Mouse (Mus musculus): Measurements from ENCODE around the gene Enpp7.

Enpp7 gene

DNA sequence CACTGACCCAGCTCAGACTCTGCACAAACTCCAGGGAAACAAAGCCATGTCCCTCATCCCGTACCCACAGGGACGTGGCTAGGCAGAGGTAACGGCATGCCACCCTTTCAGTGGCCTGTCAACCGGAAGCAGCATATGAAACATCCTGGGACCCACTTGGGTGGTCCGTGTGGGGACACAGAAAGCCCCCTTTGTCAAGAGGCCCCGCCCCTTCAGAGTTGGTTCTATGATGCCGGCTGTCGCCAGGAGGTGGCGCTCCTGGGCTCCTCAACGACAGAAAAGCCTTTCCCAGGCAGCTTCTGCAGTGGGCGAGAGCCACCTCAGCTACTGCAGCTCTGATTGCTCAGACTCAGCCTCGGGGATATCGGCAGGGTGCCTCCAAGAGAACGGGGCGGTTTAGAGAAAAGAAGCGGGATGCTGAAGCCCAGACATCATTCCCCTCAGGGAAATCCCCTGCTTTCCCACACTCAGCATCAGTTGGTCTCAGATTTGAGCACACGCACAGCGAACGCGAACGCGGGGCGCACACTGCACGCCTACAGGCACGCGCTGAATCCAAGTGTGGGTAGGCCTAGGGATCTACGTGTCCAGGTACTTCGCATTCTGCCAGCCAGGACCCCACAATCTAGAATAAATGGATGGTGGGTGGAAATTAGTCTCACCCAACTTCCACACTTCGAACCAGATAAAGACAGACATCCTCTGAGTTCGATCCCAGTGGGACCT lies 10.7 kb downstream of the Enpp7 start:
- DNase-seq (ENCODE audit: low spot score), result peak; percentile 18

DNA sequence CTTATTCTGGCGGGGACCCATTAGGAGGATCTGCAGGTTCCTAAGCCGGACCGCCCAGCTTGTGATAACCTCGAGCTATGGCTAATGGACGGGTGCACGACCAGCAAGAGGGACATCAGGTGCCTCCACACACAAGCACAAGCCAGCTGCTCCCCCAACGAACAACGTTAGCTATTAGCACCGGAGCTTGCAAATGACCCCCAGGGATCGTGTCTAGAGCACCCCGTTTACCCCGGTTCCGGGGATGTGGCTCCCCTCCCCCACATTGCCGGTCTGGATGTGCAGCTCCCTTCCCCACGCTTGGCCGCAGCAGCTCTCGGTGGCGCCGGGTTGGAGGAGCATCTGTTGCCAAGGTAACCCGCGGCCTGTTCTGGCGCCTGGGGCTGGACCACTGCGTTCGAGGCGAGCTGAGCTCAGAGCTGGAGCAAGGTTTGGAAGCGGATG lies 11.4 kb downstream of the Enpp7 start:
- no peak for DNase-seq (ENCODE audit: low spot score)

DNA sequence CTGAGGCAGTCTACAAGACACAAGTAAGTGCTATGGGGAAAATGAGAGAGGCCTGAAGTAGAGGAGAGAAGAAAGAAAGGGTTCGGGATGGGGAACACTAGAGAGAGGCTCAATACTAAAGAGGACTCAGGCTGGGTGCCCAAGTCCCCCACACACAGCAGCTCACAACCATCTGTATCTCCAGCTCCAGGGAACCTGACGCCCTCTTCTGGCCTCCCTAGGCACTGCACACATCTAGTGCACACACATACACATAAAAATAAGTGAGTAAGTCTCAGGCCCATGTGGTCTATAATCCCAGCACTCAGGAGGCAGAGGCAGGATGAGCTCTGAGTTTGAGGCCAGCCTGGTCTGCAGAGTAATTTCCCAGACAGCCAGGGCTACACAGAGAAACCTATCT lies 12.9 kb downstream of the Enpp7 start:
- DNase-seq (ENCODE audit: low spot score), result no peak

DNA sequence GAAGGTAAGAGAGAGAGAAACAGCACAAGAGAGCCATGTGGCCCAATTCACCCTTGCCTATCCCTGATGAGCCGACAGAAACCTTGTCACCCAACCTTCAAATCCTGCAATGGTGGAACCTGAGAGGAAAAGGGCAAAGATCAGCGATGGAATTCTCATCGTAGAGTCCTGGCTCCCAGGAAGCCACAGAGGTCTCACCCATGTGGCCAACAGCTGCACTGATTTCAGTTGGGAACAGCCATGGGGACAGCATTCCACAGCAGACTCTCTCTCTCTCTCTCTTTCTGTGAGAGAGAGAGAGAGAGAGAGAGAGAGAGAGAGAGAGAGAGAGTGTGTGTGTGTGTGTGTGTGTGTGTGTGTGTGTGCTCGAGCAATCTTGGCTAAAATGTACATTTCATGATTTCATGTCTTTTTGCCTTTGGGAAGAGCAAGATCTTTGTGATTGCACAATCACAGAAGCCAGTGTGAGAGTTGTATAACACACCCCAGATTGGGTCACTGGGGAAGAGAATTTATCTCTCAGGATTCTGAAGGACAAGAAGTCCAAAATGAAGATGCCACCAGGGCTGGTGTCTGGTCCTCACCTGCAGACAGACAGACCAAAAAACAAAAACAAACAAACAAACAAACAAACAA lies 13.6 kb downstream of the Enpp7 start:
- peak; percentile 32 for DNase-seq (ENCODE audit: low spot score)

DNA sequence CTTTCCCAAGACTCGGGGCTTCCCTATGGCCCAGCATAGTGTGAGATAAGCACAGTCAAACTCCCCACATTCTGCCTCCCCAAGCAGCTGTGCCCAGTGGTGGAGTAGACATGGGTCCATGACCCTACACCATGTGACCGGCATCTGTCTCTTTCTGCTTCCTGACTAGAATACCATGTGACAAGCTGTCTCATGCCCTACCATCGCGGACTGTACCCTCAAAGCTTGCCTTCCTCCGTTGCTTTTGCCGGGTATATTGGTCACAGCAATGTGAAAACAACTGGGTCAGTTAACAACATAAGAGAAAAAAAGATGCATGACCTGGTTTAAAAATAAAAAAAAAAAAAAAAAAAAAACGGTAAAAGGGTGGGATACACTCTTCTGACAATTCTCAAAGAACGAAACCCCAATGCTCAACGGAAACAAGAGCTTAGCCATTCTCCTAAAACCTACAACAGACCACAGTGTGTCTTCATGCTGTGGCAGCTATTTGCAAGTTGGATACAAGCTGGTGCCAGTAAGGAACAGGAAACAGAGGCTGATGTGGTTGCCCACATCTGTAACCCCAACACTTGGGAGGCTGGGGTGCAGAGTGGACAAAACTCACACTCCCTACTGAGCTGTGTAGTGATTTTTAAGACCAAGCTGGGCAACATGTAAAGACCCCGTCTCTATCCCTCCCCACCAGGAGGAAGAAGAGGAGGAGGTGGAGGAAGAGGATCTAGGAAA lies 17.7 kb downstream of the Enpp7 start:
- DNase-seq (ENCODE audit: low spot score), result no peak

DNA sequence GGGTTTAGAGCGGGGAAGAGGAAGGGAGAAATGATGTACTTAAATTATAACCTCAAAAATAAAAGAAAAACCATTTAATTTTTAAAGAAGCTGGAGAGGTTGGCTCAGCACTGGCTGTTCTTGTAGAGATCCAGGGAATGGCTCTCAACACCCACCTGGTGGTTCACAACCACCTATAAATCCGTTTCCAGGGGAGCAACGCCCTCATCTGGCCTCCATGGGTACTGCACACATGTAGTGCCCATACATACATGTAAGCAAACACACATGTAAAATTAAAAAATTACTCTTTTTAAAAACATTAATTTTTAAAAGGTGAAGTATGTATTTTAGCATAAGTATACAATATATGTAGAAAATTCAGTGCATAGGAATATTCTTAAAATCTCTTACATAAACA lies 18.5 kb downstream of the Enpp7 start:
- no peak for DNase-seq (ENCODE audit: low spot score)

DNA sequence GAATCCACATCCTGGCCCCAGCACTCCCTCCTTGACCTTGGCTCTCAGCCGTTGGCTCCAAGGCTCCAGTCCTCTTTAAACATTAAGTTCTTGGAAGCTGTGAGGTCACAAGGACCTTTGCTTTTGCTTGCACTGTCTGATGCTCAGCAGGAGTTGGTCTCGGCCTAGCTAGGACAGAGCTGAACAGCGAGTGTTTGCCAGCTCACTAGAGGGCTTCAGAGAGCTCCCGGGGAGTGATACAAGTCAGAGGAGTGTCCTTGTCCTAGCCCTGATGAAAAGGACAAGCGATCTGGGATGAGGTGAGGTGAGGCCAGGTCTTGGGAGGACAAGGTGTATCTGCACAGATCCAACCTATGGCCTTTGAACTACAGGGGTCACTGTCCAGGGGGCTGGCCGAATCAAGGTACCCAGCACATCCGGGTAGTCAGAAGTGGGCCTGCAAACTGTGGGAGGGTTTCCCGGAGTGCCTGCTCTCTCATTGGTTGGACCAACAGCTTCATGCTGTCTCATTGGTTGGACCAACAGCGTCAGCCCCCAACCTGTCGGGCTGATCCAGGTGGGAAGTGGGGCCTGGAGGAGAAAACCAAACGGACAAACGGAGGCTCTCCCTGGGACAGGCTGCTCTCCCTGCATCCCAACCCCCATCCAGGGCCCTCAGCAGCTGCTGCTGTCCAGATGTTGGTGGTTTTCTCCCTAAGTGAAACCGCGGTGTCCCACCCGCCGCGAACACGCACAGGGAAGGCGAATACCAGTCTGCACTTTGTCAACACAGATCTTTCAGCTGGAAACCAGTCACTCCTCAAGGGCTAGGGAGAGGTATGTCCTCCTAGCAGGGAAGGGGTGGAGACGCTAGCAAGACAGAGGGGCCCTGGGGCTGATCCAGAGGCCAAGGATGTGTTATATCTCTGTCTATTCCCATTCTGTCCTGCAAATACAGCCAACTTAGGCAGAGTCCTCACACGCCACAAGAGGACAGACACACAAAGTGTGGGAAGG lies 19.8 kb downstream of the Enpp7 start:
- no peak for DNase-seq (ENCODE audit: low spot score)

DNA sequence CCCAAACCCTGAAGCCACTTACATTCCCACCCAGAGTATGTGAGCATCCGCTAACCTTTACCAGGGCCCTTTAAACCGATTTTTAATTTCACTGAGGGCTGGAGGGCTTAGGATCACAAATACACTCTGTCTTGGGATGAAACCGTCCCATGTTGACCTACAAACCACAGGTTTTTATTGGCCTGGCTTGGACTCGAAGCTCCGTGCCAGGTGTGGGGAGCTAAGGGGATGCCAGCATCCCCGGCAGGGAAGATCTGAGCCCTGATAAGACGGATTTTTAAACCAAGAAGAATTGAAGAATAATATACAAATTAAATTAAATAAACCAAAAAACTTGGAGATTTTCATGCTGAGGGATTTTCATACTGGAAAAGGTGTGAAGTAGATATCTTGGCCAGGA lies 26.5 kb downstream of the Enpp7 start:
- no peak for DNase-seq (ENCODE audit: low spot score)

DNA sequence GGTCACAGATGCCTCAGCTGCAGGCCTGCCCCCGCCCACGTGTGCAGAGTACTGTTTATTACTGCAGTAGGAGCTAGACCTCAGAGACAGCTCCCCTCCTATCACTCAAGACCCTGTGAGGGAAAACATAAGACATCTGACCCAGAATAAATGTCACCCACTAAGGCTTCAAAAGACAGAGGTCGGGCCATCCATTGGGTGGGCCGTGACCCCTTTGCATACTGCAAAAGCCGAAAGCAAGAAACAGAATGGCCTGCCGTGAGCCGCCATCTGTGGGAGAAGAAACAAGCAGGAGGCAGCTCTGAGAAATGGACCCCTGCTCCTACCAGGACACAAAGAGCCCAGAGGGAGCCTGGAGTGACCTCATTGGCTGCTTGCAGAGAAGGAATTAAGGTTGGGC lies 29.5 kb downstream of the Enpp7 start:
- DNase-seq (ENCODE audit: low spot score), result no peak

DNA sequence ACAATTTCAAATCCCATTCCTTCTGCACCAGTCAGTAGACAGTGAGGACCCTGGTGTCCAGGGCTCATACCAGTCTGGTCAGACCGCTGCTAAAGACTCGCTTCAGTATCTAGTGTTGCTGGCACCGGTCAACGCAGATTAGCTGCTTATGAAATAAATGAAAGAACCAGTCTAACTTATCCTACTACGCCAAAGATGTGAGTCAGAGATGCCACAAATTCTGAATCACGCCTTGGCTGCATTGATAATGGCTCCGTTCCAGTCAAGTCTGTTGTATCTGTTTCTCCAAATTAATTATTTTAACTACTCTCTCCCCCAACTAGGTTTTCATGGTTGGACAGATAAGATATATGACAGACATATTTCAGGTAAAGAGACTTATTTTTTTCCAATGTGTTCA lies 33.2 kb downstream of the Enpp7 start:
- DNase-seq (ENCODE audit: low spot score), result no peak

DNA sequence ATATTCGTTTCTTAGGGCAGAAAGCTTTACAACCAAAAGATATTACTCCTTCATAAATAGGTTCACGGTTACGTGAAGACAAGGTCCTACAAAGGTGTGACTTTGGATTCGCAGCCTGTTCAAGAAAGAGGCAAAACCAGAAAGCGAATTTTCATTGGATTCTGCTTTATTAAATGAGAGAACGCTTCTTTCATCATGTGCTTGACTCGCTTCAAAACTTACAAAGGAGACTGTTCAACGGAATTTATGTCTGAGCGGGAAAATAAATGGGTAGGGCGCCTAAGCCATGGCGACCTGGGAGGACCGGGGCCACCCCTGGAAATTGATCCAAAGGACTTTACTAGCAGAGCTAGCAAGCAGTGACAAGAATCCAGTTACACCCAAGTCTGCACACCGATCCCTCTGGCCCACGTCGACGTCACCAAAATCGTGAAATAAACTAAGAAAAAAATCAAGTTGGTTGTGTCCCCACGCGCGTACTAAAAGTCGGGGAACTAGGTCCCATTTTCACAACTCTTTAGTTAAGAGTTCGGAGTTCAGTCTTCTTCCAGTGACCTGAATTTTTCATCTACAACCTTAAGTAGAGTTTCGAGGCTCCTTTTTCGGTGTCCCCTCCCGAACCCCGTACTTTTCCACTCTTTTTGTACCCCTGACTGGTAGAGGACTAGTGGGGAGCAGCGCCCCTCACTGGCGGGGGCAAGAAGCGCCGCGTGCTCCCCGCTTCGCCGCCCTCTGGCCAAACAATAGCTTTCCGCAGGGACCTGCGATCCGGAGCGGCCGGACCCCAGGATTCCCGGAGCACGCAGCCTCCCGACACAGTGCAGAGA lies 34.3 kb downstream of the Enpp7 start:
- DNase-seq (ENCODE audit: low spot score), result no peak

DNA sequence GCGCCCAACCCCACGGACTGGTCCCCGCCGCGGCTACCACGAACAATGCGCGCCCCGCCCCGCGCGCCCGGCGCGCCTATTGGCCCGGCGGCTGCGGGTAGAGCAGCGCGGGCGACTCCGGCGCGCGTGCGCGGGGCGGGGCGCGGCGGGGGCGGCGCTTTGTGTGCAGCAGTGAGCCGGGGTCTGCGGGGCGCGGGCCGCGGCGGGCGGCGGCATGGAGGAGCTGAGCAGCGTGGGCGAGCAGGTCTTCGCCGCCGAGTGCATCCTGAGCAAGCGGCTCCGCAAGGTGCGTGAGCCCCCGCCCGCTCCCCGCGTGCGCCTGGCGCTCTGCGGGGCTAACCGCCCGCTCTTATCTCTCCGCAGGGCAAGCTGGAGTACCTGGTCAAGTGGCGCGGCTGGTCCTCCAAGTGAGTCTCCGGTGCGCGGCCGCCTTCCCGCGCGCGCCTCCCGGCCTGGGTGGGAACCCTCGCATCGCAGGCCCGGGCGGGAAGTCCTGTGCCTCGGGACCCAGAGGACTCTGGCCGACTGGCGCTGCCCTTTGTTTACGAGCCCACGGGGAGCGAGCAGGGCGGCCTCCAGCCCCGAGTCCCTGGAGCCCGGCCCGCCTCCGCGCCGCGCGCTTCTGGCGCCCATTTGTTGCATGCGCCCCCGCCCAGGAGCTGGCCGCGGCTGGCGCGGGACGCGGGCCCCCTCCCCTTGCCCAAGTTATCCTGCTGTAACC lies 35.1 kb downstream of the Enpp7 start, which contains the start of gene Cbx2:
Cbx2 (plus strand) TSS at position 68 of the 721 bp plus-strand sequence.
- DNase-seq (ENCODE audit: low spot score), result peak; percentile 60

DNA sequence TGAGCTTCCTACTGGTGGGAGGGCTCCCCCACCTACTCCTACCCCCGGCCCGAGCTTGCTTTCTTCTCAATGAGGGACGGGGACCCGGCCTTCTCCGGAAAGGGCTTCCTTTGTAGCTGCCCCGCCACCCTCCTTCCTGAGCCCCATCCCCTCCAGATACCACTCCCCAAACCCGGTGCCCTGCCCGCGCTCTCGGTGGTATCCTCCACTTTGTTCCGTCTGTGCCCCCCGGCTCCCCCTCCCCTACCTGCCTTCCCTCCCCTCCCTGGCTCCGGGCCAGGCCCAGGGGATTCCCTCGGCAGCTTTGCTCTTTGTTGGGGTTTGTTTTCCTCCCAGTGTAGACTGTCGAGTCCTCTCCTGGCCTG lies 35.6 kb downstream of the Enpp7 start:
- DNase-seq (ENCODE audit: low spot score), result no peak

DNA sequence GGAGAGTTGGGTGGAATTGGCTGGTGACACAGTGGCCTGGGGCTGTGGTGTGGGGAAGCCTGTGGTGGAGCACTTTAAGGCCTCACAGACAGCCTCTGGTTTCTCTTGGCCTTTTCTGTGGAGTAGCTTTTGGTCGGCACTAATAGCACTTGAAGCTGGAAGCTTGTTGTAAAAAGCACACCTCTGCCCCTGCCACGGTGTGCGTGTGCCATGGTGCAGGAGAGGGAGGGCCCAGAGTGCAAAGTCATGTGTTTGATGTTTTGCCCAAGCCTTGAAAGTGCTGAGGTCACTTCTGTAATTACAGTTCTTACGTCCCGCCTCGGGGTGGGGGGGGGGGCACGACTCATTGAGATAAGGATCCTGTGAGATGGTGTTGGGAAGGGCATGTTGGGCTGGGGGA lies 36.3 kb downstream of the Enpp7 start:
- DNase-seq (ENCODE audit: low spot score), result no peak

DNA sequence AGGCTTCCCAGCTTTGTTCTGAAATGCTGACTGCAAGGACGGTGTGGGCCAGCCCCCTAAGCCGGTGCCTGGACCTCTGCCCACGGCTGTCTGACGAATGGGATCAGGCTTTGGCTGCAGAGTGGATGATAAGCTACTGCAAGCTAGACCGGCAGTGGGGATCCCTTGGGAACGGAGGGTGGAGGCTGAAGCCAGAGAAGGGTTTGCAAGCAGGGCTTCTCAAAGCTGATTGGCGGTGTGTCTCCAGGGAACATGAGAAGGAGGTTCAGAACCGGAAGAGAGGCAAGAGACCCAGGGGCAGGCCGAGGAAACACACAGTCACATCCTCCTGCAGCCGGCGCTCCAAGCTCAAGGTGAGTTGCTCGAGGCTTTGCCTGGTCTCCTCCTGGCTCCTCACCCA lies 38.2 kb downstream of the Enpp7 start:
- DNase-seq (ENCODE audit: low spot score), result no peak

DNA sequence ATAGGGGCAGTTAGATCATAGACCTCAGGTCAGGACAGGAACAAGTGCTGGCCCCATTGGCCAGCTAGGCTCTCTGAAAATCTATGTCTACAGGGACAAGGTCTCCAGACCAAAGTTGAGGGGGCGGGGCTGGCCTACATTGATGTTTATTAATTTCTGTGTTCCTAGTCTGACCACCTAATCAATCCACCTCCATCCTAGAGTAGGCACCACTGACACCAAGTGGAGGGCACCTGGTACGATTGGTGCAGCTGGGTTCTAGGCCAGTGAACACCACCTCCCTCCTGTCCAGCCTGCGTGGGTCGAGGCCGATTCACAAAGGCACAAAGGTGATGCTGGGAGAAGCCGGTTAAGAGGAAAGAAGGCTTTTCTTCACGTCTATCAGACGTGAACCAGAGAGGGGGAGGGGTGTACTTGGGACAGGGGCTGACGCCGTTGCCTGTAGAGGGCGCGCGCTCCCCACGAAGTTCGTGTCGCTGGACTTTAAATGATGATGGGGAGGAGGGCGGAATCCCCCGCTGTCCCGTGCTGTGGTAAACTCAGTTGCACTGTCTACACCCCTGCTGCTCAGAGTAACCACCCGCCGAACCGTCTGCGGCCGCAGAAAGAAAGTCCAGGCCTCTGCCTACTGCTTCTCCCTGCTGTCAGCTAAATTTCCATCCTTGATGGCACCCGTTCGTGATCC lies 46.0 kb downstream of the Enpp7 start:
- peak; percentile 79 for DNase-seq (ENCODE audit: low spot score)

DNA sequence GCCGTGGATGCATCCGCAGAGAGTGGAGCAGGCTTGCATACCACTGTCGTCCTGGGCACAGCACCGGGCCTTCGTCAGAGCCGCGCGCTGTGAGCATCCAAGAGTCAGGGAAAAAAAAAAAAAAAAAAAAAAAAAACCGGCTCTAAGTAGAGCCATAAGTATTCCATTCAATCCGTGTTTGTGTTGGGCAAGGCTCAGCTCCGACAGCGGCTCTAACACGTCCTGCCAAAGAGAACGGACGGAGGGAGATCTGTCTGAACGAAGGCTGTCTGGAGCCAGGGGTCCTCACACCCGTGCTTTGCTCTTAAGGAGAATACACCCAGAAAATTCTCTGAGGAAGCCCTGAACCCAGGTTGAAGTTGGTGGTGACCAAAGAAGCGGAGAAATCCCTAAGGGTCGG lies 46.6 kb downstream of the Enpp7 start:
- DNase-seq (ENCODE audit: low spot score), result no peak

DNA sequence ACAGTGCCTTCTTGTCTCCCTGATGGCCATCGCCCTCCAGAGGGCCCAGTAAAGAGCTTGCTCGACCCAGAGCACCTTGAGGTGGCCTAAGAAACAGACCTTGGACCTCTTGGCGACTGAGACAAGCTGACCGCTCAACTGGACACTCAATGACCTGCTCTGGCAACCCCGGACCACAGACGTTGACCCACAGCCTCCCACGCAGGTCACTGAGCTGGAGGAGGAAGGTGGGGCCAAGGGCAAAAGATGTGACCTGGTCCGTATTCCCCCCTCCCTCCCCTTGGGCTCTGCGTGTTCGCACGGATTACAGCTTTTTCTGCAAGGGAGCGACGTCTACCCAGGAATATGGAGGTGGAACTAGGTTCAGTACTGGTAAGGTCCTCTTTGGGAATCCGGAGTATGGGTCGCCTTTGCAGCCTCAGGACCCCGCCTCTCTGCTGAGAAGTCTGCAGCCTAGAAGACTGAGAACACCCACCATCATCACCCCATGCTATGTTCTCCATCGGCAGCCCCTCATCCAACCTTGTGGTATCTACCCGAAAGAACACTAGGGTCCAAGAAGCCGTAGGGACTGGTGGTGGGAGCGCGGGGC lies 47.2 kb downstream of the Enpp7 start:
- DNase-seq (ENCODE audit: low spot score), result no peak

DNA sequence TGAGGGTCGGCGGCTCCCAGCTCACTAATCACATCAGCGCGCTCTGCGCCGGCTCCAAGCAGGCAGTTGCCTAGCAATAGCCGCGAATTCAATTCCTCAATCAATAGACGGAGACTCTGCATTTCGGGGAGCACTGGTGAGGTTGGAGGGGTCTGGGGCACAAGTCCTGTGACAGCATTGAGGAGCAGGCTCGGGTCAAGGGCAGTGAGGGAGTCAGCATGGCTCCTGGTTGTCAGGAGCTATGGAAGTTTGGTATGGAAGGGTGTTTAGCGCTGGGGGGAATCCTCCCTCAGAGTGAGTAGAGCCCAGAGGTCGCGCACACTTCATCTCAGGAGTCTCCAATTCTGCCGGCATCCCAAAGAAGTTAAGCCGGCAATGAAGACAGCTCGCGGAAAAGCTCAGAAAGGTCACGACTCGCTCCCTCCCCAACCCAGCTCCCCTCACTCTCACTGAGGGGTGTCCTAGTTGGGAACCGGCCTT lies 47.7 kb downstream of the Enpp7 start:
- no peak for DNase-seq (ENCODE audit: low spot score)
